Mouse (Mus musculus): ENCODE data around the gene Iqsec1.

Gene Iqsec1

DNA sequence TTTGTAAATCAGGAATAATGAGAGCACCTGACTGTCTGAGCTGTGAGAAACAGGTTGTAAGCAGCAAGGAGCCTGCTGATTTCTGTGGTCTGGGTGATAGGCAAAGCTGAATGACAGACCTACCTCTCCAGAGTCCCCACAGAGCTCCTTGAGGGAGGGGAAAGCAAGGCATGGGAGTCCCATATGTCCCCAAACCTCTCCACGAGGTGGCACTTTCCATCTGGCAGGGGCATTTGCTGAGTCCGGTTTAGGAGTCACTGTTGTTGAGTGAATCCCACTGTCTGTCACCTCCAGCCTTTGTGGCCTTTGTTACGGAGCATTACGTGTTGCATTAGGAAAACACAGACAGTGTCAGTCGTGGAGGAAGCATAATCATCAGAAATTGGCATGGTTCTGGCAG, 368.5 kb downstream of the Iqsec1 start:
- DNase-seq (ENCODE audit: low spot score) = peak; percentile 63

DNA sequence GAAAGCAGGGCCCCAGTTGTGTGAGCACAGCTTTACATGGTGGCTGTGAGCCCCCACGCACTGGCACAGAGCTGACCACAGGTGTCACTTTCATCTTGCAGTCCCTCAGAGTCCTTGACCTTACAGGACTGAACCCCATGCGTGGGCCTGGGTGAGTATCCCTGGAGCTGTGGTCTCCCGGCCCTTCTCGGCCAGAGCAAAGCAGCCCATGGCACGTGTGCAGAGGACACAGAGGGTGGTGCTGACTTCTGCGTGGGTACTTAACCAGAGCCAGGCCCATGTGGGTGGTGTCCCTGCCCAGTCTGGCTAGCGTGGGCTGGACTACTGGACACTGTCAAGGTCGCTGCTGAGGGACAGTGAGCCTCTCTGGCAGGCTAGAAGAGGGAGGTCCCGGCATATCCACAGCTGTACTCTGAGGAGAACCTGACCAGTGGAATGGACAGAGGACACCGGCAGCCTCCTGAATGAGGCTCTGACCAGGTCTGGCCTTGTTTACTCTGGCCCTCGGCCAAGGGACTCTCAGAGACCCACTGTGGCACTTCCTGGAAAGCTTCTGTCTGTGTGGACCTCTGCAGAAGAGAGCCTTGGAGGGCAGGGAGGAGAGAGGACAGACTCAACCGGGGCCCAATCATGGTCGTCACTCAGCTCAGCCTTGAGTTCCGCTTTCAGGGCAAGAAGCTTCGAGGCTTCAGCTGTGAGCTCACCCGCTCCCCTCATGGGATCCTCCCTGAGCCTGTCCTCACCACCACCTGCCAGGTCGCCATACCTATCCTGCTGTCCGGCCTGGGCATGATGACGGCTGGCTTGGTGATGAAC, 369.5 kb downstream of the Iqsec1 start:
- DNase-seq (ENCODE audit: low spot score) = peak; percentile 39

DNA sequence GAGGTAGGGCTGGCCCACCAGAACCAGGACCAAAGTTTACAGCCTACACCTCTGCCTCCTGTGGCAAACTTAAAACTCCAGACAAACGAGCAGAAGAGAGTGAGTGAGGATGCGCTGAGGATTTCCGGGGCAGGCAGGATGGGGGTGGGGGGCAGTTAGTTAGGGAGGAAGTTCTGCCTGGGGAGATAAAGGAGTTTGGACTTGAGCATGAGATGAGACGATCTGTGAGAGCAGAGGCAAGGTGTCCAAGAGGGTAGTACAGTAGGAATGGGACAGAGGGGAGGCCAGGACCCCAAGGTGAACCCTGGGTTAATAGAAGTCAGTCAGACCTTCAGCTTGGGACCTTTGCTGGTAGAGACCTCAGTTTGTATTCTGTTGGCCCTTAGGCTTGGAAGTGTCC, 370.2 kb downstream of the Iqsec1 start:
- peak; percentile 64 for DNase-seq (ENCODE audit: low spot score)

DNA sequence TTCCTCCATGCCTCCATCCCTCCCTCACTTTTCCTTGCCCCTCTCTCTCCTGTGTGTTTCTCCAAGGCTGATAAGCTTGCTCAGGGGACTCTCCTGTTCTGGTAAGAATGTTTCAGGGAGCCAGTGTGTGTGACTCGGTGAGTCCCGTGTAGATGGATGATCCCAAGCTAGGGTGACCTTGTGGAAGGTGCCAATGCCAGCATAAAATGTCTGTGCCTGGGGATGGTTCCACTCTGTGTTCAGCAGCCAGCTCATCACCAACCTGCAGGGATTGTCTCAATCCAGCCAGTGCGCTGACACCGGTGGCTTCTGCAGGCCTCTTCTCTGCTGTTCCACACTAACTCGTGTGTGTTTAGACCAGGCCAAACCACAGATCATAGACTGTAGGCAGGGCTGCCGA, 372.0 kb downstream of the Iqsec1 start:
- DNase-seq (ENCODE audit: low spot score) = no peak

DNA sequence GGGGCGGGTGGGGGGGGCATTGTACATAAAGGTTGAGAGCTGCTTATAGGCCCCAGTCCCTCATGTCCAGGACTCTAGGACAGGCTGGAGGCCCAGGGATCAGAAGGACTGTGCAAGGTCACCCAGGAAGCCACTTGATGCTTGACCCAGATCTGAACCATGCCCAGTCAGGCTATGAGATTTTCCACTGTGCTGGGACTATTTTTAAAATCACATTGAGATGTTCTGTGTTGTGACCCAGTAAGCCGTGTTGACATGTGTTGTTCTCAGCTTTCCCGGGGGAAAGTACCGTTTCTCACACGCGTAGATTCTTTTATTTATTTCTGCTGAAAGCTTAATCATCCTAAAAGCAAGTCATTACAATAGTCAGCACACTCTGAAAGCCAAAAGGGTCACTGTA, 372.5 kb downstream of the Iqsec1 start:
- DNase-seq (ENCODE audit: low spot score) = no peak

DNA sequence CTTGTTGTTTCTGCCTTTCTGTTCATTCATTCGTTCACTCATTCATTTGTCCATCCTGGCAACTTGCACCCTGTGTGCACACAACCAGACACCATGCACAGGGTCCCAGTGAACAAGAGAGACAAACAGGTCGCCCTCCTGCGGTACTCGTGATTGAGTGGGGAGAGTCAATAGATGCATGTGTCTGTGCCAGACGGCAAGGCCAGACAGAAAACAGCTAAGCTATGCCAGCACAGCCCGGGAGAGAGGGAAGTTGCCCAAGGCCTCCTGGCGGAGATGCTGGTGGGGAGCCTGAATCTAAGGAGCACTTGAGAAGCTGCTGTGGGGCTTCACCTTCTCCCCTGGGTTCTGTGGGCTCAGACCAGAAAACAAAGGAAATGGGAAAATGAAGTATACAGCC, 373.1 kb downstream of the Iqsec1 start:
- DNase-seq (ENCODE audit: low spot score) = no peak

DNA sequence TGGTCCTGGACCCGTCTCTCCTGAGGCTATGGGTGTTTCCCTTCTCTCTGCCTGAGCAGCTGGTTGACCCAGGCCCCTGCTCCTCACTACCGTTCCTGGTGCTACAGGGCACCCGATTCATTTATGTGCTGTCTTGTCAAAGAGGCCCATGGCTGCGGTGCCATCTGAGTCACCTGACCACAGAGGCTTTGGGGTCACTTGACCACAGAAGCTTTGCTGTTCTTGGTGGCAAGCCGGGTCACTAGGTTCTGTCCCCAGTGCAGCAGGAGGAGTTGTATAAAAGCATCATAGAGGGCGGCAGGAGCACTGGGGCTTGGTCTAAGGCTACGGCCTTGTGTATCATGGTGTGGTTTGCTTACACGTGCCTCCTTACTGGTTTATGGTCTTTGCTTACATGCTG, 375.2 kb downstream of the Iqsec1 start:
- DNase-seq (ENCODE audit: low spot score) = no peak

DNA sequence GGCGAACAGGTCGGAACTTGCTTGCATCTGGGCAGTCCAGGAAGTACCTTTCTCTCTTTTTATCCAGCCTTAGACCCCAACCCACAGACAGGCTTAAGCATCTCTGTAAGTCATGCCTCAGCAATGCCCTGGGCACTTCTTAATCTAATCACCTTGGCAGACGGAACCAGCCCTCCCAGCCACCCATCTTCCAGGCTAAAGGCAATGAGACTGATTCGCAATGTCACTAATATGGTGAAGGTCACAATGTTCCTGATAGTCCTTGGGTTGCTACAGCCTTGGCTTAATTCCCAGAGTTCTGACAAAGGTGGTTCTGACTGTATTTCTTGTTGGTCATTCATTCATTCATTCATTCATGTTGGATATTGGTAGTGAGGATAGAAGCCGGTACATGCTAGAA, 378.2 kb downstream of the Iqsec1 start:
- no peak for DNase-seq (ENCODE audit: low spot score)

DNA sequence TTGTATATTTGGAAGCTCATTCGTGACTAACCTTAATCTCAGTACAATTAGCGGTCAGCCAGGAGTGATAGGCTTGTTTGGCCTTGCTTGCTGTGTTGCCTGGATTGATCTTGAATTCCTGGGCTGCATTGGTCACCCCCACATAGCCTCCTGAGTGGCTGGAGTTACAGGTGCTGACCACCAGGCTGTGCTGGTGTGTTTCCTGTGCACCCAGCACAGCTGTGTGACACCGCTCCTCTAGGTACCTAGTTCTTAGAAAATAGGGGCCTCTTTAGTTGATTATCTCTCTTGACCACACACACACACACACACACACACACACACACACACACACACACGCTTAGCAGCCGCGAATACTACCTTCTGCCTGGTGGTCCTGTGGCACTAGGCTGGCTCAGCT, 380.3 kb downstream of the Iqsec1 start:
- peak; percentile 77 for DNase-seq (ENCODE audit: low spot score)

DNA sequence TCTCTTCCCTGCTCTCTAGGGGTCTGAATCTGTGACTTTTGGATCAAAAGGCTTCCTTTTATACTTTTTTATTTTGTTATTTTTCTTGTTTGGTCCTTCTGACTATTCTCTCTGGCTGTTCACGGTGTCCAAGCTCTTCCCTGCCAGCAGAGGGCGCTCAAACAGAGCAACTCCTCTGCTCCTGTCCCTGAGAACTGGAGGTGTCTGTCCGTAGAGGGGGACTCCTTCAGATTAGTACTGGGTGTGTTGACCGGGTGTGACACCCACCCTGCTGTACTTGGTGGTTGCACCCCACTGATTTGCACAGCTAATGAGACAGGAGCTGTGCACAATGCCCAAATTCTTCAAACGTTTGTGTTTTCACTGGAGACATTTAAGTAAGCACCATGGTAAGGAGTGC, 381.3 kb downstream of the Iqsec1 start:
- peak; percentile 87 for DNase-seq (ENCODE audit: low spot score)

DNA sequence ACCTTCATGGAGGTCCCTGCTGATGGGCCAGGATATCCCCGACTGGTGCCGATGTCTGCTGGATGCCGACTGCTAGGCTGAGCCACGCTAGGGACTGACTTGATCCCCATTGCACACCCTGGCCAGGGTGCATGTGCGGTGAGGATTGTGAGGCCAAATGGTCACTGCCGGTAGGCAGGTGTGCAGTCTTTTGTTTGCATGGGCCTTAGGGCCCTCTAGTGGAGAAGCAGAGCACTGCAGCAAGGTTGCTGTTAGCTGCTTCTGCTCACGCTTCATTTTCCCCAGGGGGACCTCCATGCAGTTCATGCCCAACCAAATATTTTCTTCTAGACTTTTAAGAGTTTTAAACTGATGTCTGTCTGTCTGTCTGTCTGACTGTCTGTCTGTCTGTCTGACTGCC, 381.9 kb downstream of the Iqsec1 start:
- peak; percentile 84 for DNase-seq (ENCODE audit: low spot score)

Measured in c-Kit-positive CD71-positive TER-119-positive erythroid progenitor cells, embryonic 14.5 days (primary cell).